Mouse (Mus musculus): ENCODE results near the gene Spef1.

DNA sequence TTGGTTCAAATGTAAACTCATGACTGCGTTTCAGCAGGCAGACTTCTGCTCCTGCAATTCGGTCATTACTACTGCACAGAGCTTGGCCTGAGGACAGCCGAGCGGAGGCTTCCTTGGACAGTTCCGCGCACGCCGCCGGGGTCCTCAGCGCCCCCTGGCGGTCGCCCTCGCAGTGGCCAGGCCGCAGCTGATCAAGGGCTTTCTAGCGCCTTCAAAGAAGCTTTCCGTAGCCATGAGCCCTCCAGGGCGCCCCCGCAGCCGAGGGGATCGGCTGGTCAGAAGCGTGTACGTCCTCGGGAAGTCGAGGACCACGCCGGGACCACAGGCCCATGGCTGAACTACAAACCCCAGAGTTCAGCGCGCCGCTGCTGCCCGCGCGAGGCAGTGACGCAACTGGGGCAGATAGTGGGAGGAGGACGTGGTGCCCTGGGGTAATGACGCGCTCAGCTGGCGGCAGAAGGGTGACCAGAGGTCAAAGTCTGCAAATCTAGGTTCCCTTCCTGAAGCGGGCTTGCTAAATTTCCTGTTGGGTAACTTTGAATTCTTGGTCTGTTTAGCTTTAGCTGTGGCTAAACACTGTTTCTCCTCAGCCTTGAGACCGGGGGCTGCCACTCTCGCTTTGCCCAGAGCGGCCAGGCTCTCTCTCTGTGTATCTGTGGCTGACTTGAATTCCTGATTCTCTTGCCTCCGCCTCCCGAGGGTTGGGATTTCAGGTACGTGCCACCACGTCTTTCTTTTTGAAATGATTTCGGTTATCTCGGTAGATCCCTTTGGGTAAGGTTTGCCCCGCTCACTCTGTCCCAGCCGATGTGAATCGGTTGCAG lies 23.1 kb upstream of the Spef1 start:
- TF ChIP-seq CTCF (IDR thresholded peaks at IDR 0.05; ENCODE audit: borderline replicate concordance, insufficient read depth, low read depth, low read length) (peak; percentile 88), POLR2A (IDR thresholded peaks at IDR 0.05; ENCODE audit: borderline replicate concordance, insufficient read depth, low read length) (peak; percentile 96)

Measured in cerebellum, adult 2 months (tissue).